Mouse (Mus musculus): Measurements from ENCODE around the gene E130114P18Rik. TPM values are rescaled to one million over a fixed set of nuclear protein-coding genes. Genes with fewer than 3 reads are reported as not detected.

E130114P18Rik gene
- polyA plus RNA-seq, 1 experiment = 14.9 TPM

DNA sequence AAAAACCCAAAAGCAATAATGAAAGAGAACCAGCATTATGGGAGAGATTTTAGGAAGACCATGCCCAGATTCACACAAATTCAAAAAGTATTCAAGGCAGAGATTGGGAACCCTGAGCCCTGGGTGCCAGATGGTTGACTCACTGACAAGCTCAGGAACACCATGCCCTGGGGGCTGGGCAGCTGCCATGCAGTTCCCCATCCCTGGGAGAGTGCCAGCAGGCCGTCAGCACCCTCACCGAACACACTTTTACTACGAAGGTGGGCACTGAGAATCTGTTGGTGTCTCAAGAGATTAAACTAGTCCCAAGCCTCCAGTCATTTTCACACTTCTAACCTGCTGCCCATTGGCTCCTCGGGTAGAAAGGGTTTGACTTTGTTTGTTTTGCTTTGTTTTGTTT, 175.3 kb downstream of the E130114P18Rik start:
- 24% methylated on average over 4 of the region's 4 CpGs for WGBS
- peak in 1 of 2 experiments; percentile 54 for DNase-seq
- H3K27ac ChIP-seq (ENCODE audit: insufficient read depth, low read length) = no peak overlapping the region

DNA sequence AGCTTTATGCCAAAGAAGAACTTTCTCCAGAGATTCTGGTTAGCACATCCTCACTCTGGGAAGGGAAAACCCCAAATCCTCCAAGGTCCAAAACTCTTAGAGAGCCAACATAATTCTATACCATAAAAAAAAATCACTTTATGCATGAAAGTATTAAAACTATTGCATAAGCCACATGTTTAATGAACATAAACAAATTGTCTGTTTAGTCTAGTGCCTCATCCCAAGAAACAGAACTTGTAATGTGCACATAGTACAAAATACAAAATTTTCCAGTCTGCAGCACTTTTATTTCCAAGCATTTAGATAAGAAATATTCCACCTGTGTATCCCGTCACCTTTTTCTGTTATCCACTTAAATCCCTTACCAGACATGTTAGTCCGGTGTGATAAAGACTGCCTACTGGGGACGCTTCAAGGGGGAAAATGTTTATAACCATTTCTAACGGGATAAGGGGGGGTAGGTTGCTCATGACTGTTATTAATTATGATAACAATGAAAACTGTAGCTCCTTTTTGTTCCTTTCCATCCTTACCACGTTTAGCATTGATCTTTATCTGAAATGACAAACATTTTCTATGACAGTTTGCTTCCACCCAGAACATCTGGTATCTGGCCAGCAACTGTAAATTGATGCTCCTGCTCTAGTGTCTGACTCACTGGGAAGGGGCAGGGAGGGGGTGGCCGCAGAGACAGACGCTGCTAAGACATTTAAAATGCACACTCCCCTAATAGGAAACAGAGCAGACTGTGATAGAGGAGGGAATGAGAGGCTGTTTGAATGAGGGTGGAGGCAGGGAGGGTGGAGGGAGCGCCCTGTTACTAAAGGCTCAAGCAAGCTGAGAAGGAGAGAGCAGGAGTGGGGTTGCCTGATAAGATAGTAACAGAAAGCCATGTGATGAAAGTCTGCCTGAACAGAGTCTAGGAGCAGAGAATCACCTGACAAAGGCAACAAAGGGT, 176.7 kb downstream of the E130114P18Rik start:
- Histone ChIP-seq H3K27ac (ENCODE audit: insufficient read depth, low read length) (no peak overlapping the region), H3K4me1 (ENCODE audit: control insufficient read depth, insufficient read depth, low read length) (peaks cover 2% of the 10 kb centered on the region; the same call in 1 of the 2 replicates), H3K27me3 (ENCODE audit: control insufficient read depth, insufficient read depth, low read length) (no peaks in the 10 kb centered on the region), H3K4me3 (replicated peaks; ENCODE audit: insufficient read depth, low read depth, low read length) (no peak overlapping the region)
- 74% methylated on average over 8 of the region's 8 CpGs for WGBS
- DNase-seq = no peak
- no peak for TF ChIP-seq POLR2A (IDR thresholded peaks at IDR 0.05; ENCODE audit: borderline replicate concordance, insufficient read depth, low read length)
- no peak for TF ChIP-seq CTCF (IDR thresholded peaks at IDR 0.05; ENCODE audit: borderline replicate concordance, insufficient read depth, low read depth, low read length)

More for the DNA sequence above, 175.3 kb downstream of the E130114P18Rik start:
- no peak for TF ChIP-seq POLR2A (IDR thresholded peaks at IDR 0.05; ENCODE audit: borderline replicate concordance, insufficient read depth, low read length)
- TF ChIP-seq CTCF (IDR thresholded peaks at IDR 0.05; ENCODE audit: borderline replicate concordance, insufficient read depth, low read depth, low read length) = no peak
- H3K4me3 ChIP-seq (replicated peaks; ENCODE audit: insufficient read depth, low read depth, low read length) = no peak overlapping the region
- H3K27me3 ChIP-seq (ENCODE audit: control insufficient read depth, insufficient read depth, low read length) = no peaks in the 10 kb centered on the region
- peaks cover 2% of the 10 kb centered on the region; the same call in 1 of the 2 replicates for H3K4me1 ChIP-seq (ENCODE audit: control insufficient read depth, insufficient read depth, low read length)

DNA sequence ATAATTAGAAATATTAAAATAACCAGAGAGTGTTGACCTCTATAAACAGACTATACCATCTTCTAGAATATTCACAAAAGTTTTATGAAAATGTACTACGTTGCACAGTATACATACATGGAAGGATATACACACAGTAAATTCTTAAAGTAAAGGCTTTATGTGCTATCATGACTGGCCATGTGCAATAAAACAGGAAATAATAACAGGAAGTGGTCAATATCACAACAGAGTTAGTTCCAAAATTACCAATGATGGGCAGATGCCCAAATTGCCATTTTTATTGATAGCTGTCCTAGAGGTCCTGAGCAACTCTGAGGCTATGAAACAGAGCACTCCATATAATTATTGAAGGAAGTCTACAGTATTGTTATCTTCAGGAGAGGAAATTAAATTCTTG, 180.4 kb downstream of the E130114P18Rik start:
- TF ChIP-seq CTCF (IDR thresholded peaks at IDR 0.05; ENCODE audit: borderline replicate concordance, insufficient read depth, low read depth, low read length) = no peak
- Histone ChIP-seq H3K27me3 (ENCODE audit: control insufficient read depth, insufficient read depth, low read length) (no peaks in the 10 kb centered on the region), H3K4me3 (replicated peaks; ENCODE audit: insufficient read depth, low read depth, low read length) (no peak overlapping the region), H3K27ac (ENCODE audit: insufficient read depth, low read length) (no peak overlapping the region), H3K4me1 (ENCODE audit: control insufficient read depth, insufficient read depth, low read length) (no peaks in the 10 kb centered on the region)
- 100% methylated on average over 1 of the region's 1 CpGs for WGBS
- no peak for DNase-seq

DNA sequence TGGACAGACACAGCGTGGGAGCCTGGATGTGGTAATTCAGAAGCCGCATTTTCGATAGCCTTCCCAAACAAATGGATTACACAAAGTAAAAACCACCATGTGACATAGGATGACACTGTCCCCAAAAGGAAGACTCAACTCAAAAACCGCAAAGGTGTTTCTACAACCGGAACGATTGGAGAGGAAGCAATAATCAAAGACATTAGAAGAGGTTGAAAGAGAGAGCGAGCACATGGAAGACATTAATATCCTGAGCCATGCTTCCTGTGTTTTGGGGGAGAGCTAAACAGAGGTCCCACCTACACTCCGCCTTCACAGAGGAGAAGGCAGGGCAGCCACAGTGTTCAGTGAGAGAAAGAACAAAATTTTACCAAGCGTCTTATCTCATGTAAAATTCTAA, 181.5 kb downstream of the E130114P18Rik start:
- TF ChIP-seq POLR2A (IDR thresholded peaks at IDR 0.05; ENCODE audit: borderline replicate concordance, insufficient read depth, low read length) (no peak), CTCF (IDR thresholded peaks at IDR 0.05; ENCODE audit: borderline replicate concordance, insufficient read depth, low read depth, low read length) (no peak)
- H3K4me1 ChIP-seq (ENCODE audit: control insufficient read depth, insufficient read depth, low read length) = no peaks in the 10 kb centered on the region
- no peak overlapping the region for H3K4me3 ChIP-seq (replicated peaks; ENCODE audit: insufficient read depth, low read depth, low read length)
- no peak for DNase-seq
- 93% methylated on average over 9 of the region's 9 CpGs for WGBS
- no peak overlapping the region for H3K27ac ChIP-seq (ENCODE audit: insufficient read depth, low read length)
- no peaks in the 10 kb centered on the region for H3K27me3 ChIP-seq (ENCODE audit: control insufficient read depth, insufficient read depth, low read length)

DNA sequence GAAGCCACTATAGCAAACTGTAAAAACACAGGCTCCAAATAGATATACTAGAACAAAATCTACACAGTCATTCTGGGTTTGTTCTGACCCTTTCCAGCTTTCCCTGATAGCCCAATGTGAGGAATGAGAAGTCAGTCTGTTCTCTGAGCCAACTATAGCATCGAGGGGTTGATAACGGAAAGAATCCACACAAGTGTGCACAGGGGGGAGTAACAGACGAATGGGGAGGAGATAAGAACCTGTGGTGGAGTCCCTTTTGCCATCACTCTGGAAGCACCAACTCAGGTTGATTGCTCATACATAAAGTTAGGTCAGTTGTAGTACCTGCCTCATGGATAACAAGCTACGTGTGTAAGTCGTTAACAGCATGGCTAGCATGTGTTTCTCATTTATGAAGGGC, 184.0 kb downstream of the E130114P18Rik start:
- DNase-seq = no peak
- Histone ChIP-seq H3K4me1 (ENCODE audit: control insufficient read depth, insufficient read depth, low read length) (no peaks in the 10 kb centered on the region), H3K4me3 (replicated peaks; ENCODE audit: insufficient read depth, low read depth, low read length) (no peak overlapping the region), H3K27me3 (ENCODE audit: control insufficient read depth, insufficient read depth, low read length) (no peaks in the 10 kb centered on the region), H3K27ac (ENCODE audit: insufficient read depth, low read length) (no peak overlapping the region)
- 82% methylated on average over 5 of the region's 5 CpGs for WGBS
- no peak for TF ChIP-seq POLR2A (IDR thresholded peaks at IDR 0.05; ENCODE audit: borderline replicate concordance, insufficient read depth, low read length)
- TF ChIP-seq CTCF (IDR thresholded peaks at IDR 0.05; ENCODE audit: borderline replicate concordance, insufficient read depth, low read depth, low read length) = no peak

DNA sequence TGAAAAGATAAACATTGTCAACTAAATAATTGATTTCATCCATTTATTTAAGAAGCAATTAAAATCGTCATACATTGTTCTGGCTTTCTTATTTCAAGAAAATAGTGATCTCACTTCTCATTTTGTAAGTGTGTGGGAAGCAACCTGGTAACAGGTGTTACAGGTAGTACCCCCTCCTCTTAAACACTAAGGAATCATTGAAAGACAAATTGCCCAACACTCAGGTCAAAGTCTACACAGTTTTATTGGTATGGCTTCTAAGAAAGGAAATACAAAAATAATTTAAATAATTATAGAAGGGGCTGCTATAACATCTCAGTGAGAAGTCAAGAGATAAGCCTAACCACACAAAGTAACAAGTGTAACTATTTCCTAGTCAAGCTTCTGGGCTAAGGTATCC, 188.1 kb downstream of the E130114P18Rik start:
- WGBS = 97% methylated on average over 1 of the region's 1 CpGs
- no peaks in the 10 kb centered on the region for H3K4me1 ChIP-seq (ENCODE audit: control insufficient read depth, insufficient read depth, low read length)
- no peak for DNase-seq
- no peaks in the 10 kb centered on the region for H3K27me3 ChIP-seq (ENCODE audit: control insufficient read depth, insufficient read depth, low read length)
- no peak overlapping the region for H3K4me3 ChIP-seq (replicated peaks; ENCODE audit: insufficient read depth, low read depth, low read length)
- no peak for TF ChIP-seq CTCF (IDR thresholded peaks at IDR 0.05; ENCODE audit: borderline replicate concordance, insufficient read depth, low read depth, low read length)
- TF ChIP-seq POLR2A (IDR thresholded peaks at IDR 0.05; ENCODE audit: borderline replicate concordance, insufficient read depth, low read length) = no peak
- H3K27ac ChIP-seq (ENCODE audit: insufficient read depth, low read length) = no peak overlapping the region

DNA sequence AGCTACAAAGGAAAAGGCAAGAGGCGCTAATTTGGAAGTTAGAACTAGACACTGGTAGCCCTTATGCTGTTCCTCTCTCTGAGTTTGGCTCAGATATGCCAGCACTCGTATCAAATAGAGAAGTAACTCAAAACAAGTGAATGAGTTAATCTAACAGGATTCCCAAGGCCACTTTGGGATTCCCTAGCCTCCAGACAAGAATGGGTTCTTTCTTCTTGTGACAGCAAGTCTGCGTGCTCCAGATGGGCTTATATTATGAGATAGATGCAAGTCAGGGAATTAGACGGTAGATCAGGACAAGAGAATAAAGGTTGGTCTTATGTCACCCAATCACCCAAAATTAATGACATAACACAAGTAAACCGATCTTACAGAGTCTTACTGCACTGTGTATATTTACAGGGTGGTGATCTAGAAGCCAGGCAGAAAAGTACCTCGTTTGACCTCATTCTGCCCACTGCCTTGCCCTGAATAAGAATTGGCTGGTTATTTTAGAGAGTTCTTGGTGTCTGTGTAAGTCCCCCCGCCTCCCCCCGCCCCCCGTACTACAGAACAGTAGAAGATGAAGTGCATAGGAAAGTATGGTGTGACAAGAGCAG, 190.4 kb downstream of the E130114P18Rik start:
- WGBS = 77% methylated on average over 9 of the region's 9 CpGs
- TF ChIP-seq CTCF (IDR thresholded peaks at IDR 0.05; ENCODE audit: borderline replicate concordance, insufficient read depth, low read depth, low read length) (no peak), POLR2A (IDR thresholded peaks at IDR 0.05; ENCODE audit: borderline replicate concordance, insufficient read depth, low read length) (no peak)
- no peaks in the 10 kb centered on the region for H3K4me1 ChIP-seq (ENCODE audit: control insufficient read depth, insufficient read depth, low read length)
- no peak overlapping the region for H3K27ac ChIP-seq (ENCODE audit: insufficient read depth, low read length)
- no peak overlapping the region for H3K4me3 ChIP-seq (replicated peaks; ENCODE audit: insufficient read depth, low read depth, low read length)
- no peak for DNase-seq
- no peaks in the 10 kb centered on the region for H3K27me3 ChIP-seq (ENCODE audit: control insufficient read depth, insufficient read depth, low read length)

DNA sequence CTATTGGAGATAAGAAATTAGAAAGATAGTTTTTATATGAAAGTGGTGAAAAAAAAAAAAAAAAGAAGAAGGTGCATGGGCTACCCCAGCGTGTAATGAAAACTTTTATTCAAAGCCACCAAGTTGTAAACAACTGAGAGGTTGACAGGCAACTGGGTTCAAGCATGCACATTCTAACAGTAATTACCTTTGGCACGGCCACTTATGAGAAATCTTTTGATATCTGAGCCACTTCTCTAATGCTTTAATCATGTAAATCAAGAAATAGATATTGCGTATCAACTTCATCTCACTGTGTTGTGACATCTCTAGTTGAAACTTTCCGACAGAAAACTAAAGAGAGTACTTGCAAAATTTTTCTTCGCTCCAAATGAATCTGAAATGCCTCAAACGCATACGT, 192.7 kb downstream of the E130114P18Rik start:
- TF ChIP-seq POLR2A (IDR thresholded peaks at IDR 0.05; ENCODE audit: borderline replicate concordance, insufficient read depth, low read length) (no peak), CTCF (IDR thresholded peaks at IDR 0.05; ENCODE audit: borderline replicate concordance, insufficient read depth, low read depth, low read length) (no peak)
- H3K4me1 ChIP-seq (ENCODE audit: control insufficient read depth, insufficient read depth, low read length) = no peaks in the 10 kb centered on the region
- H3K4me3 ChIP-seq (replicated peaks; ENCODE audit: insufficient read depth, low read depth, low read length) = no peak overlapping the region
- H3K27me3 ChIP-seq (ENCODE audit: control insufficient read depth, insufficient read depth, low read length) = no peaks in the 10 kb centered on the region
- DNase-seq = no peak
- 82% methylated on average over 7 of the region's 7 CpGs for WGBS
- no peak overlapping the region for H3K27ac ChIP-seq (ENCODE audit: insufficient read depth, low read length)
